In the genomic region with DNA sequence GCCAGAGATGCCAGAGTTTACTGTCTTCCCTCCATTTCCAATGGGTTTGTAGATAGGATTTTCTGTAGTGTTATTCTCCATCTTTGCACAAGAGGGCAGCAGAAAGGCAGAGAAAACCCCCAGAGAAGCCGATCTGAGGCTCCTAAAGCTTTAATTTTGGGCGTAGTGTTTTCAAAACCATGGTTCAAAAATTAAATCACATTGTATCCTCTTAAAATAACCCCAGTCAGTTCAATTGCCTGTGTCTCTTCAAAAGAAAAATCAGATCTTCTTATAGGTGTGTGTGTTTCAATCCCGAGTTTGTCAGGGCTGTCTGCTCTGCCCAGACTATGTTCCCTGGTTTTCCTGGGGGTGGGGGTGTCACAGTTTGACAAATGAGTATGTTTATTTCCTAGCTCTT, we compare ENCODE assay signal across 8 mouse cellular contexts. TPM values are rescaled to one million over a fixed set of nuclear protein-coding genes. Genes with fewer than 3 reads are reported as not detected.
A peak's percentile ranks its signal among the peaks of the same experiment; 100 is the strongest.
DNase-seq lines count a peak whose midpoint lies in the region; ATAC-seq lines count a peak whose summit lies in the region.

No protein-coding gene starts in this region.

- peak; percentile 57 for ATAC-seq in forebrain, embryonic 11.5 days (replicated peaks; ENCODE audit: low FRiP score)
- ATAC-seq in liver, embryonic 16.5 days (ENCODE audit: low read depth): no peak
- peak; percentile 61 for ATAC-seq in neural tube, embryonic 15.5 days (ENCODE audit: low FRiP score)

- peak overlapping the region; percentile 22 for H3K4me3 ChIP-seq in forebrain, embryonic 11.5 days (ENCODE audit: low read depth, low read length)
- H3K4me3 ChIP-seq in liver, embryonic 16.5 days (ENCODE audit: low read depth, low read length): no peak overlapping the region
- peak overlapping the region; percentile 29 for H3K4me3 ChIP-seq in neural tube, embryonic 15.5 days (replicated peaks)

- H3K9ac ChIP-seq in forebrain, embryonic 11.5 days (ENCODE audit: low read length): peak overlapping the region; percentile 60
- H3K9ac ChIP-seq in liver, embryonic 16.5 days (ENCODE audit: low read depth, low read length): no peak overlapping the region
- no peak overlapping the region for H3K9ac ChIP-seq in neural tube, embryonic 15.5 days (replicated peaks)

- H3K27ac ChIP-seq in forebrain, embryonic 11.5 days (ENCODE audit: low read depth, low read length): peak overlapping the region; percentile 63
- no peak overlapping the region for H3K27ac ChIP-seq in liver, embryonic 16.5 days (ENCODE audit: low read length)
- H3K27ac ChIP-seq in neural tube, embryonic 15.5 days (replicated peaks): peak overlapping the region; percentile 82

- peaks cover 3% of the 10 kb centered on the region; the same call in 1 of the 2 replicates for H3K9me3 ChIP-seq in forebrain, embryonic 11.5 days (ENCODE audit: control insufficient read depth, low read length)
- H3K9me3 ChIP-seq in liver, embryonic 16.5 days (replicated peaks; ENCODE audit: control insufficient read depth, low read length): no peaks in the 10 kb centered on the region
- no peaks in the 10 kb centered on the region for H3K9me3 ChIP-seq in neural tube, embryonic 15.5 days (replicated peaks)

- no peaks in the 10 kb centered on the region for H3K36me3 ChIP-seq in forebrain, embryonic 11.5 days (ENCODE audit: control insufficient read depth, insufficient read depth, low read length)
- no peaks in the 10 kb centered on the region for H3K36me3 ChIP-seq in liver, embryonic 16.5 days (ENCODE audit: control insufficient read depth, insufficient read depth)
- H3K36me3 ChIP-seq in neural tube, embryonic 15.5 days: no peaks in the 10 kb centered on the region

- peak; percentile 16 to 76 for DNase-seq in layer of hippocampus, adult 18-20 months (ENCODE audit: low spot score in 2 of 2)
- DNase-seq in layer of hippocampus, postnatal 25 days (ENCODE audit: extremely low spot score in 1 of 2, low spot score in 1 of 2): no peak
- peak; percentile 72 for DNase-seq in ZHBTc4 (ENCODE audit: low read depth, low spot score)
- DNase-seq in forebrain, embryonic 11.5 days (ENCODE audit: low spot score): no peak
- peak; percentile 61 for DNase-seq in induced T-regulatory cell, adult 2 months (ENCODE audit: low read depth)
- no peak for DNase-seq in natural killer cell, adult 2 months (ENCODE audit: low spot score in 2 of 2)

- no peaks in the 10 kb centered on the region for H3K27me3 ChIP-seq in forebrain, embryonic 11.5 days (ENCODE audit: control insufficient read depth, insufficient read depth, low read length)
- no peaks in the 10 kb centered on the region for H3K27me3 ChIP-seq in liver, embryonic 16.5 days (ENCODE audit: control insufficient read depth, insufficient read depth, low read depth, low read length)
- H3K27me3 ChIP-seq in neural tube, embryonic 15.5 days (replicated peaks): no peaks in the 10 kb centered on the region

- peak overlapping the region; percentile 64 for H3K4me2 ChIP-seq in forebrain, embryonic 11.5 days (ENCODE audit: low read depth, low read length, severe bottlenecking)
- H3K4me2 ChIP-seq in liver, embryonic 16.5 days (ENCODE audit: low read depth, low read length): peak overlapping the region; percentile 59
- H3K4me2 ChIP-seq in neural tube, embryonic 15.5 days: peak overlapping the region; percentile 58

- no peaks in the 10 kb centered on the region for H3K4me1 ChIP-seq in forebrain, embryonic 11.5 days (replicated peaks; ENCODE audit: control insufficient read depth, insufficient read depth, low read length)
- no peaks in the 10 kb centered on the region for H3K4me1 ChIP-seq in liver, embryonic 16.5 days (ENCODE audit: control insufficient read depth, low read depth, low read length)
- H3K4me1 ChIP-seq in neural tube, embryonic 15.5 days: peaks cover 15% of the 10 kb centered on the region

- 0% methylated on average over 3 of the region's 3 CpGs for WGBS in forebrain, embryonic 11.5 days
- WGBS in liver, embryonic 16.5 days (ENCODE audit: insufficient replicate concordance): 0% methylated on average over 3 of the region's 3 CpGs
- WGBS in neural tube, embryonic 15.5 days: 0% methylated on average over 3 of the region's 3 CpGs

RNA-seq across cellular contexts. Expression of a gene that starts 49.9 kb away (rescaled TPM):
- 1 to 10 TPM; 1.5 to 2.5 TPM for total RNA-seq in layer of hippocampus, adult 18-20 months (2021)
- 1 to 10 TPM; 2.3 to 3.7 TPM for total RNA-seq in layer of hippocampus, postnatal 25 days (2021)
- 0.75 and 1.2 TPM in 2 replicates for polyA plus RNA-seq in forebrain, embryonic 11.5 days (2014; fragmentation: Nextera tagmentation; extraction: Ambion mirVana)
- 0.09 TPM in 1 of 2 replicates, not detected in the other for polyA plus RNA-seq in liver, embryonic 16.5 days (2015; fragmentation: Nextera tagmentation; extraction: Ambion mirVana)
- 1.1 TPM in 2 replicates for polyA plus RNA-seq in neural tube, embryonic 15.5 days (2015; fragmentation: Nextera tagmentation; extraction: Ambion mirVana)

Comparison
In these comparisons a context has a peak if more than half of its experiments do, and no peak if none do; other contexts are left out.
1. DNase-seq: peak in layer of hippocampus, adult 18-20 months (2 of 2), ZHBTc4 (single experiment) and induced T-regulatory cell, adult 2 months (single experiment); none in layer of hippocampus, postnatal 25 days (0 of 2), forebrain, embryonic 11.5 days (single experiment) and natural killer cell, adult 2 months (0 of 2).
2. Peak in every context shown above with its lines, with median percentiles within 50 percentile points of each other: H3K4me2 ChIP-seq.